Mouse (Mus musculus) heart, embryonic 14.5 days (tissue): ENCODE measurements at regions not wholly inside any gene's neighbourhood (a gene's known extent, or its start where the extent isn't known, plus 50 kb on each side); places are given as distances from the start of the nearest gene placed in this dataset.

Experiments
- ATAC-seq: fragments of 200-750 bp; cut with Nextera tagmentation; 2 replicates; pipeline ENCODE4 v1.8.0; 2017; ENCODE audit warnings: low read depth, moderate TSS enrichment; ENCODE audit not compliant: insufficient number of reproducible peaks, insufficient read depth, low FRiP score
- H3K27ac ChIP-seq, 2 experiments: fragments of 200-500 bp in 1 of 2; fragments of 300-500 bp in 1 of 2; sonication (generic) in 1 of 2; replicated peaks in 1 of 2; 2 replicates each; pipeline ENCODE4 v1.5.1; 2012 to 2014; ENCODE audit warnings: low read depth in 2 of 2, low read length in 2 of 2, control low read depth in 1 of 2, mild to moderate bottlenecking in 1 of 2, mixed read lengths in 1 of 2; ENCODE audit not compliant: control insufficient read depth in 1 of 2, insufficient read depth in 1 of 2
- H3K27me3 ChIP-seq: fragments of 300-500 bp; sonication (generic); 2 replicates; pipeline ENCODE4 v1.6.1; 2014; ENCODE audit warnings: mild to moderate bottlenecking, low read length, control low read depth; ENCODE audit not compliant: control insufficient read depth, insufficient read depth
- H3K36me3 ChIP-seq: fragments of 300-500 bp; sonication (generic); 2 replicates; pipeline ENCODE4 v1.6.1; 2014; ENCODE audit warnings: mild to moderate bottlenecking, control low read depth, low read length, mixed read lengths; ENCODE audit not compliant: control insufficient read depth, insufficient read depth
- H3K4me1 ChIP-seq, 2 experiments: fragments of 200-500 bp in 1 of 2; fragments of 300-500 bp in 1 of 2; sonication (generic) in 1 of 2; 2 replicates each; pipeline ENCODE4 v1.6.1; 2012 to 2014; ENCODE audit warnings: low read length in 2 of 2, control low read depth in 1 of 2, mixed read lengths in 1 of 2; ENCODE audit not compliant: control insufficient read depth in 2 of 2, insufficient read depth in 2 of 2
- H3K4me2 ChIP-seq: fragments of 300-500 bp; sonication (generic); 2 replicates; pipeline ENCODE4 v1.6.1; 2014; ENCODE audit warnings: mild to moderate bottlenecking, low read length
- H3K4me3 ChIP-seq, 2 experiments: fragments of 200-500 bp in 1 of 2; fragments of 300-500 bp in 1 of 2; sonication (generic) in 1 of 2; 2 replicates each; pipeline ENCODE4 v1.5.1; 2012 to 2014; ENCODE audit warnings: low read length in 2 of 2, mild to moderate bottlenecking in 2 of 2, control low read depth in 1 of 2, low read depth in 1 of 2, moderate library complexity in 1 of 2; ENCODE audit not compliant: control insufficient read depth in 1 of 2, insufficient read depth in 1 of 2
- H3K9ac ChIP-seq: fragments of 300-500 bp; sonication (generic); 2 replicates; pipeline ENCODE4 v1.6.1; 2014; ENCODE audit warnings: mild to moderate bottlenecking, low read length
- H3K9me3 ChIP-seq: fragments of 300-500 bp; sonication (generic); 2 replicates; pipeline ENCODE4 v1.6.1; 2016; ENCODE audit warnings: low read length, control low read depth; ENCODE audit not compliant: control insufficient read depth
- WGBS: fragments of 180-500 bp; shearing (Covaris S2); extraction: QIAGEN DNeasy Blood & Tissue Kit; methylation state at CpG from one replicate; pipeline ENCODE4 v1.1.7; 2014; 5-methylcytosine and 5-hydroxymethylcytosine counted together

DNA sequence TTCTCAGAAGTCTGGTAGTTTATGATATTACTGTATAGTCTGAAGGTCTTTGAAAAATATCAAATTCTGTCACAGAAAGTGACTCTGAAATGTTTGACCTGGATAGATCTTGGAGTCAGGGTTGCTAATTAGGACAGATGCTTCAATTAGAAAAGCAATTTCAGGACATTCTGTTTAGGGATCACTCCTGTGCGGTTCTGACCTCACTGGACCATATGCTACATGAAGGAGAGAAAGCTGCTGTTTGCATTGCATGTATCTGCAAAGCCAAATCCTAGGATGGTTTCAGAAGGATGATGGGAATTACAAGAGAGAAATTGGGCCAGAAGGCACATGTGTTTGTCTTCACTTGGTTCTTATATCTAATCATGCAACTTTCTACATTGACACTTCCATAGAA lies 312.2 kb upstream of the Sphkap start:
- Histone ChIP-seq H3K27me3 (no peaks in the 10 kb centered on the region), H3K9me3 (no peaks in the 10 kb centered on the region), H3K9ac (no peak overlapping the region), H3K4me2 (no peak overlapping the region), H3K4me3 (no peak overlapping the region), H3K27ac (no peak overlapping the region), H3K36me3 (no peaks in the 10 kb centered on the region), H3K4me1 (no peaks in the 10 kb centered on the region)
- ATAC-seq: no peak
- WGBS: 77% methylated on average over 1 of the region's 1 CpGs

DNA sequence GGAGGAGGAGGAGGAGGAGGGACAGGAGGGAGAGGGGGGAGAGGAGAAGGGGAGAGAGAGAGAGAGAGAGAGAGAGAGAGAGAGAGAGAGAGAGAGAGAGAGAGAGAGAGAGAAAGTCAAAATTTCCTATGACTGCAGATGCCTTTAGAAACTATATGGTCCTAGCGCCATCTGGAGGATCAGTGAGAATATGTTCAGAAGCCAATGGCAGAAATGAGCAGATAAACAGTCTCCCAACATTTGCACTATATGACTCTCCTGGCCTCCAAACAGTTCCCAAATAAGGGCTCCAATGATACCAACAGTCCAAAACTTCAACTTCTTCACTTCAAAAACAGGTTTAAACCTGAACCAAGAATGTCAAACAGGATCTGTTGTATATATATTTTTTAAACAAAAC lies 309.1 kb upstream of the Sphkap start:
- H3K9me3 ChIP-seq: no peaks in the 10 kb centered on the region
- H3K36me3 ChIP-seq: no peaks in the 10 kb centered on the region
- no peaks in the 10 kb centered on the region for H3K27me3 ChIP-seq
- no peak overlapping the region for H3K27ac ChIP-seq
- H3K9ac ChIP-seq: no peak overlapping the region
- no peak for ATAC-seq
- 0% methylated on average over 1 of the region's 1 CpGs for WGBS
- 0 out of 4 replicates have a peak, but pooled peaks cover 0 to 4% of the 10 kb centered on the region in 2 experiments for H3K4me1 ChIP-seq
- no peak overlapping the region for H3K4me2 ChIP-seq
- no peak overlapping the region for H3K4me3 ChIP-seq

DNA sequence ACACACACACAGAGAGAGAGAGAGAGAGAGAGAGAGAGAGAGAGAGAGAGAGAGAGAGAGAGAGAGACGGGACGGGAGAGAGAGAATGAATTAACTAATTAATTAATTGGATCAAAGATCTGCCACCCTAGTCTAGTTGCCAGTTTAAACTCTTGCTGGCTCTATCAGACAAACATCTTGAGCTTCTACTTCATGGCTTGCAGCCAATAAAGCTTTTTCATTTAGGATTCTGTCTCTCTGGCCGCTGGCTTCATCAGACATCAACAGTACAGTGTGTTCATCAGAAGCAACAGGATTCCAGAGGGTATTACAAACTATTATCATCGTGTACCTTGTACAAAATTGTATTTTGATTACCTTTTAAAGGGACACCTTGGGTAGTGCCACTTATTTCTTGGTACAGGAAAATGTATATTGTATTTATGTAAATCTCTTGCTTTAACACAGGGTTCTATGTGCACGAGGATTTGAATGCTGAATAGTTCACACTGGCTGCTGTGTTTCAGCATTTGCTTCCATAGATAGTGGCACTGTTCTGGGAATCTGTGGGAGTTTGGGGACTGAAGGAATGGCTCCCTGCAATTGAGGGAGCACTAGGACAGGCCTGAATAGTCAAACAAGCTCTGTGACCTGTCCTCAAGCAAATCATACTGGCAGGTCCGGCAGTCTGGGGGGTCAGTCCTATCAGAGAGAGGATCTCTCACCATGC lies 293.9 kb upstream of the Sphkap start:
- H3K27ac ChIP-seq: no peak overlapping the region
- no peak for ATAC-seq
- H3K4me2 ChIP-seq: no peak overlapping the region
- no peak overlapping the region for H3K4me3 ChIP-seq
- no peaks in the 10 kb centered on the region for H3K4me1 ChIP-seq
- no peaks in the 10 kb centered on the region for H3K27me3 ChIP-seq
- no peak overlapping the region for H3K9ac ChIP-seq
- WGBS: 73% methylated on average over 6 of the region's 6 CpGs
- H3K9me3 ChIP-seq: no peaks in the 10 kb centered on the region
- H3K36me3 ChIP-seq: no peaks in the 10 kb centered on the region

DNA sequence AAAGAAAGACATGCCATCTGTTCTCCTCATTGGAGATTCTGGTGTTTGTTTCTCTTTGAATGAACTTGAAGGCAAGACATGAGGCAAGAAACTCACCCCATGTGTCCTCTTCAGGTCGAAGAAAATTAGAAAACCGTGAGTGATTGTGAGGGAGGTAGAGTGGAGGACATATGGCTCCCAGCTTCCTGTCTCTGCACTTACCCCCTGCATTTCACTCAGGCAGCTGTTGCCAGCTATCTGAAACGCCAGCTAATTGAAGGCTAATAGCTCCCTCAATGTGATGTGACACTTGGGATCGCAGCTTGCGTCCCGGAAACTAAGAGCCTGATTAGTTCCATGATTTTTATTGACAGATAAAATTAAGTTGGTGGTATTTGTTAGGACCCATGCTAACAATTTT lies 289.4 kb upstream of the Sphkap start:
- no peaks in the 10 kb centered on the region for H3K27me3 ChIP-seq
- no peak overlapping the region for H3K9ac ChIP-seq
- H3K4me2 ChIP-seq: no peak overlapping the region
- no peaks in the 10 kb centered on the region for H3K4me1 ChIP-seq
- ATAC-seq: no peak
- H3K27ac ChIP-seq: no peak overlapping the region
- H3K9me3 ChIP-seq: no peaks in the 10 kb centered on the region
- H3K4me3 ChIP-seq: no peak overlapping the region
- WGBS: 36% methylated on average over 6 of the region's 6 CpGs
- no peaks in the 10 kb centered on the region for H3K36me3 ChIP-seq

GRCm38 (mm10) chr1:83685221-83685620 lies 277.2 kb upstream of the Sphkap start:
- H3K4me3 ChIP-seq: no peak overlapping the region
- no peak overlapping the region for H3K27ac ChIP-seq
- no peak for ATAC-seq
- no peaks in the 10 kb centered on the region for H3K36me3 ChIP-seq
- no peak overlapping the region for H3K4me2 ChIP-seq
- H3K27me3 ChIP-seq: no peaks in the 10 kb centered on the region
- WGBS: 81% methylated on average over 3 of the region's 3 CpGs
- no peak overlapping the region for H3K9ac ChIP-seq
- H3K4me1 ChIP-seq: no peaks in the 10 kb centered on the region
- no peaks in the 10 kb centered on the region for H3K9me3 ChIP-seq

- no peak for ATAC-seq
- no peak overlapping the region for H3K27ac ChIP-seq
- H3K9ac ChIP-seq: no peak overlapping the region
- H3K4me2 ChIP-seq: no peak overlapping the region
- H3K9me3 ChIP-seq: no peaks in the 10 kb centered on the region
- 56% methylated on average over 2 of the region's 2 CpGs for whole genome bisulfite sequencing
- H3K27me3 ChIP-seq: no peaks in the 10 kb centered on the region
- no peaks in the 10 kb centered on the region for H3K4me1 ChIP-seq
- no peak overlapping the region for H3K4me3 ChIP-seq
- H3K36me3 ChIP-seq: no peaks in the 10 kb centered on the region
Observed at GRCm38 (mm10) chr1:83665326-83665725, 257.3 kb upstream of the Sphkap start.

DNA sequence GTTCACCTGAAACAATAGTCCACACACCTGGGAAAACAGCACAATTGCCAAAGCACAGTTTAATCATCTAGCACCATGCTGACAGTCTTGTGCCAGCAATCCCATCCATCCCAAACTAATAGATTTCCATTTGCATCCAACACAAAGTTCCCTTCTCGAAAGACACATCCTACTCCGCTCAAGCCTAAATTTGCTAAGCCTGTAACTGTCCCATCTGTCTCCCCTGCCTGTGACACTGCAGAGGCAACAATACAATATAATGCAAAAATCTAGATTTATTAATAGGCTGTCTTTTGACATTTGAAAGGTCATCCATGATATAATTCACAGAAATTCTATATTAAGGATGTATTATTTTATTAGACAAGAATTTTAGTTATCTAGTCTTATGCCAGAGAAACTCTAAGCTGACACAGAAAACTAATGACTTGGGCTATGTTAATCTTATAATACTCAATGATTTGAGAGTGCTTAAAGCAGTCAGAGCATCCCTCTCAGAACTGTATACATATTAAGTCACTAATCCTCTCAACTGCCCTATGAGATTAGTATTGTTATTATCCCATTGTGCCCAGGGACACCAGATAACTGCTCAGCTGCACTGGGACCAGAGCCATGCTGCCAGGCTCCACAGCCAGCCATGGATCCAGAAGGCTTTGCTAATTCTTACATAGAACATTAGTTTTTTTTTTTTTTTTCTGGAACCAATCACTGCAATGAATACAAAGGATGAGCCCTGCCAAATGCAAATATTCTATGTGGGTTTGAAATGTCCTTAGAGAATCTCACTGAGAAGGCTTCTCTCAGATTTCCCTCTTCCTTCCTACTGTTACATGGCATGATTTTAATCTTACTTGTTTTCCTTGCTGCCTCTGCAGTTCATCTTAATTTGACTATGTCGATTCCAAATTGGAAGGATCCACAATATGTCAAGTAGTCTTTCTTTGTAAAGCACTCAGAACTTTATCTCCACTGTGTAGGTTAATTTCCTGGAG lies 254.1 kb upstream of the Sphkap start:
- WGBS: 87% methylated on average over 3 of the region's 3 CpGs
- Histone ChIP-seq H3K4me2 (no peak overlapping the region), H3K27ac (no peak overlapping the region), H3K9me3 (no peaks in the 10 kb centered on the region), H3K36me3 (no peaks in the 10 kb centered on the region), H3K9ac (no peak overlapping the region), H3K27me3 (no peaks in the 10 kb centered on the region), H3K4me1 (no peaks in the 10 kb centered on the region), H3K4me3 (no peak overlapping the region)
- ATAC-seq: no peak
